8 mouse cellular contexts compared by ENCODE assay signal in genomic region chr9:78520127-78520779, GRCm38 (mm10). TPM values are rescaled to one million over a fixed set of nuclear protein-coding genes. Genes with fewer than 3 reads are reported as not detected.
A peak's percentile ranks its signal among the peaks of the same experiment; 100 is the strongest.
DNase-seq lines count a peak whose midpoint lies in the region; ATAC-seq and TF ChIP-seq lines count a peak whose summit lies in the region.

No protein-coding gene starts in this region.

- H3K36me3 ChIP-seq in neural tube, embryonic 11.5 days (ENCODE audit: control insufficient read depth, insufficient read depth, low read length), result no peaks in the 10 kb centered on the region
- H3K36me3 ChIP-seq in embryonic facial prominence, embryonic 13.5 days, result no peaks in the 10 kb centered on the region
- H3K36me3 ChIP-seq in liver, embryonic 14.5 days (replicated peaks; ENCODE audit: control insufficient read depth, insufficient read depth, low read depth), result no peaks in the 10 kb centered on the region

- peak overlapping the region; percentile 61 for H3K9ac ChIP-seq in neural tube, embryonic 11.5 days (ENCODE audit: low read length)
- peak overlapping the region; percentile 66 for H3K9ac ChIP-seq in embryonic facial prominence, embryonic 13.5 days
- peak overlapping the region; percentile 51 for H3K9ac ChIP-seq in liver, embryonic 14.5 days (replicated peaks)

- H3K4me2 ChIP-seq in neural tube, embryonic 11.5 days (ENCODE audit: low read depth), result peak overlapping the region; percentile 81
- peak overlapping the region; percentile 87 for H3K4me2 ChIP-seq in embryonic facial prominence, embryonic 13.5 days
- H3K4me2 ChIP-seq in liver, embryonic 14.5 days (ENCODE audit: low read depth), result peak overlapping the region; percentile 67

- WGBS in neural tube, embryonic 11.5 days, result 2% methylated on average over 15 of the region's 15 CpGs
- 3% methylated on average over 15 of the region's 15 CpGs for WGBS in embryonic facial prominence, embryonic 13.5 days
- WGBS in liver, embryonic 14.5 days (ENCODE audit: insufficient replicate concordance), result 25% methylated on average over 15 of the region's 15 CpGs

- no peaks in the 10 kb centered on the region for H3K27me3 ChIP-seq in neural tube, embryonic 11.5 days (ENCODE audit: control insufficient read depth, insufficient read depth, low read length)
- H3K27me3 ChIP-seq in embryonic facial prominence, embryonic 13.5 days, result 0 out of 2 replicates have a peak, but pooled peaks cover 4% of the 10 kb centered on the region
- H3K27me3 ChIP-seq in liver, embryonic 14.5 days (ENCODE audit: control insufficient read depth, insufficient read depth, low read length), result no peaks in the 10 kb centered on the region

- H3K4me3 ChIP-seq in neural tube, embryonic 11.5 days (ENCODE audit: low read depth, low read length), result peak overlapping the region; percentile 45
- peak overlapping the region; percentile 47 for H3K4me3 ChIP-seq in embryonic facial prominence, embryonic 13.5 days
- H3K4me3 ChIP-seq in liver, embryonic 14.5 days (ENCODE audit: insufficient read depth in 1 of 2, low read depth in 2 of 2, low read length in 2 of 2), result peak overlapping the region; percentile 43 to 65

- 0 out of 2 replicates have a peak, but pooled peaks cover 4% of the 10 kb centered on the region for H3K4me1 ChIP-seq in neural tube, embryonic 11.5 days (ENCODE audit: control insufficient read depth, insufficient read depth, low read length)
- H3K4me1 ChIP-seq in embryonic facial prominence, embryonic 13.5 days, result peaks cover 21% of the 10 kb centered on the region
- H3K4me1 ChIP-seq in liver, embryonic 14.5 days (replicated peaks; ENCODE audit: control insufficient read depth in 2 of 2, insufficient read depth in 2 of 2, low read length in 1 of 2), result peaks cover 15 to 30% of the 10 kb centered on the region in 2 experiments

- TF ChIP-seq EP300 in liver, embryonic 14.5 days (IDR thresholded peaks at IDR 0.05; ENCODE audit: low read depth), result no peak

- TF ChIP-seq CTCF in liver, embryonic 14.5 days (IDR thresholded peaks at IDR 0.05; ENCODE audit: low read depth), result no peak

- no peaks in the 10 kb centered on the region for H3K9me3 ChIP-seq in neural tube, embryonic 11.5 days (ENCODE audit: control insufficient read depth, low read length)
- H3K9me3 ChIP-seq in embryonic facial prominence, embryonic 13.5 days, result no peaks in the 10 kb centered on the region
- H3K9me3 ChIP-seq in liver, embryonic 14.5 days (ENCODE audit: control insufficient read depth, low read length), result no peaks in the 10 kb centered on the region

- peak; percentile 86 for DNase-seq in neural tube, embryonic 11.5 days (ENCODE audit: low spot score)
- DNase-seq in neural tube, embryonic 10.5 days (ENCODE audit: extremely low spot score, low spot score), result no peak
- peak; percentile 18 for DNase-seq in induced T-regulatory cell, adult 2 months (ENCODE audit: low read depth)
- peak in 1 of 3 experiments; percentile 36 for DNase-seq in liver, embryonic 14.5 days (ENCODE audit: low read depth in 3 of 3, low spot score in 3 of 3)
- peak; percentile 41 for DNase-seq in ovary, postnatal 36 days (ENCODE audit: low spot score)
- no peak for DNase-seq in urinary bladder, postnatal 14 days (ENCODE audit: low spot score)
- DNase-seq in layer of hippocampus, adult 9-11 months, result no peak

- H3K27ac ChIP-seq in neural tube, embryonic 11.5 days (ENCODE audit: low read depth, low read length), result peak overlapping the region; percentile 75
- no peak overlapping the region for H3K27ac ChIP-seq in embryonic facial prominence, embryonic 13.5 days
- H3K27ac ChIP-seq in liver, embryonic 14.5 days, result no peak overlapping the region

- ATAC-seq in neural tube, embryonic 11.5 days (ENCODE audit: insufficient read depth, low FRiP score, low TSS enrichment), result peak; percentile 87
- peak; percentile 35; the same call in 1 of the 2 replicates for ATAC-seq in embryonic facial prominence, embryonic 13.5 days (ENCODE audit: insufficient number of reproducible peaks, insufficient read depth, low FRiP score, low TSS enrichment, low read depth)
- peak; percentile 24; the same call in 1 of the 2 replicates for ATAC-seq in liver, embryonic 14.5 days (ENCODE audit: insufficient read depth)

RNA-seq across cellular contexts. Expression of gene Eef1a1, which starts 31.3 kb away (rescaled TPM):
- 4,747 and 4,837 TPM in 2 replicates for polyA plus RNA-seq in neural tube, embryonic 11.5 days (2014; fragmentation: Nextera tagmentation; extraction: Ambion mirVana)
- 5,425 and 5,472 TPM in 2 replicates for polyA plus RNA-seq in embryonic facial prominence, embryonic 13.5 days (2015; fragmentation: Nextera tagmentation; extraction: Ambion mirVana)
- 2,579 and 4,315 TPM in 2 replicates for polyA plus RNA-seq in liver, embryonic 14.5 days (2012; rRNA removed)
- 2,316 and 2,621 TPM in 2 replicates for polyA plus RNA-seq in liver, embryonic 14.5 days (2014; fragmentation: Nextera tagmentation; extraction: Ambion mirVana)

Comparison
In these comparisons a context has a peak if more than half of its experiments do, and no peak if none do; other contexts are left out.
1. DNase-seq: peak in neural tube, embryonic 11.5 days (single experiment), induced T-regulatory cell, adult 2 months (single experiment) and ovary, postnatal 36 days (single experiment); none in neural tube, embryonic 10.5 days (single experiment), urinary bladder, postnatal 14 days (single experiment) and layer of hippocampus, adult 9-11 months (single experiment).
2. ATAC-seq: peak in every context shown above with its lines; median percentile 87 in neural tube, embryonic 11.5 days; 35 in embryonic facial prominence, embryonic 13.5 days; 24 in liver, embryonic 14.5 days.
3. Peak in every context shown above with its lines, with median percentiles within 50 percentile points of each other: H3K4me2 ChIP-seq, H3K4me3 ChIP-seq and H3K9ac ChIP-seq.